Mouse (Mus musculus) CH12F3 (cell line): ENCODE measurements around the gene Olfr239.
"Not testable (repeated sequence)": the region's sequence is repeated elsewhere in the genome, so short reads cannot be mapped to it uniquely, and the experiment has no call there.

Source experiments
- in situ Hi-C: fragments of 300-500 bp; cut with MboI; formaldehyde crosslinking; loops from 2 replicates; pipeline ENCODE4 v1.14.3; 2020; ENCODE audit warnings: low sequenced_read_pairs

Olfr239 gene

DNA sequence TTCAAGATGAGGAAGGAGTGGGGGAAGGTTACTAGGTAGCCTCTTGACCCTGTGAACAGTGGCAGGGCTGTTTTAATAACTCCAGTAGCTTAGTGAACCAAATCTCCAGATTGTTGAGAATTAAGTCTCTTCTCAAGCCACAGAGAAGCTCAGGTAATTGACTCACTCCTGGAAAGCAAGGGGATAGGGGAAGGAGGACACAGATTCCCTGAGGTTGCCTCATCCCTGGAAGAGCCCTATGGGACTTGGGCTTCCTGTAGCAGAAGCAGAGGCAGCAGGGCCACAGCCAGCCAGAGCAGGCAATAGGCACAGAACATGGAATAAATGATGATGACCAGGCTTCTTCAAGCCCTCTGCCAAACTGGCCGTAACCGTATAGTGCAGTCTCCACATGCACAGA, at the start of gene Olfr239:
Gene Olfr239 (plus strand): TSS at position 301 of the 400 bp plus-strand sequence.
- in situ Hi-C loops: not testable (repeated sequence)

- in situ Hi-C loops: not testable (repeated sequence)
These were observed 23.0 kb upstream of the Olfr239 start, which contains the start of gene Olfr55 for GRCm38 (mm10) chr17:33168147-33168546. Gene Olfr55, plus strand, starts transcription at chr17:33168447.

DNA sequence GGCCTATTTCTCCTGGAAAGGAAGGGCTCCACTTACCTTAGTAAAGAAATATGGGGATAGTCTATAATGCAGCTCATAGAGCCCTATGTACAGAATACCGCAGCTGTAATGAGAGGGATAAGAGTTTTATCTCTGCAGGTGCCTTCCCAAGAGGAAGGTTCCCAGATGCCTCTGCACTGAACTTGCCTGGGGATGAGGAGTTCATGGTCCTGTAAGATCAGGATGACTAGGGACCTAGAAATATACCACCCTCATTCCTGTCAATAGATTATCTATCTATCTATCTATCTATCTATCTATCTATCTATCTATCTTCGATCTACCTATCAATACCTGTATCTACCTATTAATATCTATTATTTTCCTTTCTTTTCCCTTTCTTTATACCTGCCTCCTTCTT, 30.5 kb downstream of the Olfr239 start, which contains the start of gene Olfr1564:
Gene Olfr1564 (minus strand): TSS at position 101 of the 400 bp plus-strand sequence.
- in situ Hi-C loops: loop anchor here (25.0 kb wide), 1 partner anchor 91 kb away; no protein-coding TSS in a partner anchor

- in situ Hi-C loops: not testable (repeated sequence)
These were observed 45.5 kb downstream of the Olfr239 start for GRCm38 (mm10) chr17:33236646-33237045.
